Mouse (Mus musculus) embryonic fibroblast, embryonic 13.5 days (primary cell): ENCODE measurements at regions not wholly inside any gene's neighbourhood (a gene's known extent, or its start where the extent isn't known, plus 50 kb on each side); places are given as distances from the start of the nearest gene placed in this dataset.
"Not testable (repeated sequence)": the region's sequence is repeated elsewhere in the genome, so short reads cannot be mapped to it uniquely, and the experiment has no call there.

Experiments used
- H3K27ac ChIP-seq: 2 replicates; pipeline ENCODE4 v1.5.1; 2012; ENCODE audit warnings: low read length, control low read depth, inconsistent platforms; ENCODE audit not compliant: insufficient read depth
- H3K4me1 ChIP-seq: 2 replicates; pipeline ENCODE4 v1.6.1; 2011; ENCODE audit warnings: low read length; ENCODE audit not compliant: control insufficient read depth, insufficient read depth
- H3K4me3 ChIP-seq: 2 replicates; pipeline ENCODE4 v1.5.1; 2011; ENCODE audit warnings: mild to moderate bottlenecking, control low read depth, low read length; ENCODE audit not compliant: insufficient read depth
- CTCF ChIP-seq: IDR thresholded peaks from 2 replicates; pipeline ENCODE4 v1.5.1; 2011; ENCODE audit warnings: mild to moderate bottlenecking, control low read depth, low read length, moderate library complexity, borderline replicate concordance; ENCODE audit not compliant: insufficient read depth
- POLR2A ChIP-seq: IDR thresholded peaks from 2 replicates; pipeline ENCODE4 v1.6.1; 2011; ENCODE audit warnings: low read depth, mild to moderate bottlenecking, control low read depth, low read length, moderate library complexity

DNA sequence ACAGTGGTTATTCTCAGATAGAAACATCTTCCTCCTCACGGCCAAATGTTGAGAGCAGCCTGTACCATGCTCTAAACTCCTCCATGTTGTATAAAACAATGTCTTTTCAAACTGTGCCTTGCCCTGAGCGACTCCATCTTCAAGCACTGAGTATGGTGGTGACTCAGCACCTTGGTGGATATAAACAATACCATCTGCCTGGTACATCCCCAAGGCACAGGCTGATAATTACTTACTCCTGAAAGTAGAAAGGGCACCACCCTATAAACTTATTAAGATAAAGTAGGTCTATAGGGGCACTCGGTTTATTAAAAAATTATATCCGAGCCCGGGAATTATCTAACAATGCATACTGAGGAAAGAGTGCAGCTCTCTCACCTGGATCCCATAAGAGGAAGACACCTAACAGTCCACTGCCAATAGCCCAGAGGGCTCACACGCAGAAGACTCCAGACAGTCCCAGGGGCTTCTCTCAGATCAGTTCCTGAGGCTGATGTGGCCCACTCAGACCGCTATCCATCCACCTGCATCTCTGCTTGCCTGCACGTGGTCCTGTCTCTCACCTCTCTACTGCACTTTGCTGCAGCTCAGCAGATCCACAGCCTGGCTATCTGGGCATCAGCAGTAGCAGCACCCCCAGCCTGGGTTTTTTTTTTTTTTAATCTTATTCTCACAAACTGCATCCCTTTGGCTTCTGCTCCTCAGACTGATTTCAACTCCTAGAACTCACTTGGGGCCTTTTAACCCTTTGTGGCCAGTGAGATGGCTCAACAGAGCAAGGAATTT lies 109.7 kb upstream of the Dlg1 start:
- peaks cover 7% of the 10 kb centered on the region; the same call in 1 of the 2 replicates for H3K4me1 ChIP-seq
- no peak overlapping the region for H3K27ac ChIP-seq
- no peak overlapping the region for H3K4me3 ChIP-seq
- no peak for TF ChIP-seq POLR2A
- TF ChIP-seq CTCF = no peak

DNA sequence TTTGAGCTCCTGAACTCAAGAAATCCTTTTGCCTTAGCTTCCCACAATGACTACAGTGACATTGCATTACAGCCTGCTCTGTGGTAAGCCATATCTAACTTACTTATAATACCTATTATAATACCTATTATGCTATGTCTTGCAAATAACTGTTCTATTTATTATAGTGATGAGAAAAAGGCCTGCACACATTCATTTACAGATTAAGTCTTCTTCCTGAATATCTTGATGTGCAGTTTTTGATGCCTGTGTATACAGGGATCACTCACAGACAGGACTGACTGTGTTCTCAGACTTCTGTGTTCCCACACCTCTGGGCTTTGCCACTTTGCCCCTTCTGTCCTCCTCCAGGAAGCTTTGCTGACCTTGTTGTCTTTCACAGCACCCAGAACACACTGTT lies 102.8 kb upstream of the Dlg1 start:
- Histone ChIP-seq H3K4me1 (no peaks in the 10 kb centered on the region), H3K27ac (no peak overlapping the region), H3K4me3 (no peak overlapping the region)
- TF ChIP-seq POLR2A = no peak
- no peak for TF ChIP-seq CTCF

DNA sequence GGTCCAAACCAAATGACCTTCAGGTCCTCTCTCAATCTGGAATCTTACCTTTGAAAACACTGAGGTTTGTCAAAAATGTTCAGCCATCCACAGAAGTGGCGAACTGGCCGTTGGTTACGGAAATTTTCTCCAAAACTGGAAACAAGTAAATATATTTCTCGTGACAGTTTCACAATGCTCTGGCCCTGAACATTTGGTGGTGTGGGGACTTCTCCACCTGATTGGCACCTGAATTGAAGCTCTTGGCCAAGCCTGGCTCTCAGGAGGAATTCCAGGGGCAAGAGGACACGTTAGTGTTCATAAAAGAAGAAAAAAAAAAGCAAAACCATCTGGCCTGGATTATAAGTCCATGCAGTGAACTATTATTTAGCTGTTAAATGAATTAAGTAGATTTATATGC lies 98.3 kb upstream of the Dlg1 start:
- no peak overlapping the region for H3K27ac ChIP-seq
- TF ChIP-seq CTCF (no peak), POLR2A (no peak)
- no peaks in the 10 kb centered on the region for H3K4me1 ChIP-seq
- no peak overlapping the region for H3K4me3 ChIP-seq

DNA sequence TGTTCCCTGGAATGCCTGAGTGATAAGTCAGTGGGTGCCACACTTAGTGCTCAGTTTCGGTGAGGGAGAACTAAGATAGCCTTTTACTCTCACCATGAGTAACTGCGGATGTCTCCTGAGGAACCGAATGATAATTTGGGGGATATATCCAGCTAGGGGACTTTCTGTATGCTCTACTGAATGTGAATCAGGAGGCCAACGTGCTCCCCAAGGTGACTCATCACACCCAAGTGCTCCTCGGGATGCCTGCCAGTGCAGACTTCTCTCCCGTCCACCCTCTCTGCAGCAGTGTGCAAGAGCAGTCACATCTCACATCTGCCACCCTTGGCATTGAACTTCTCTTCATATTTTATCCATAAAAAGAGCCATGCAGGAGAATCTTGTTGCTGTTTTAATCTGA lies 94.9 kb upstream of the Dlg1 start:
- no peak overlapping the region for H3K4me3 ChIP-seq
- TF ChIP-seq CTCF (no peak), POLR2A (no peak)
- H3K27ac ChIP-seq = no peak overlapping the region
- no peaks in the 10 kb centered on the region for H3K4me1 ChIP-seq

DNA sequence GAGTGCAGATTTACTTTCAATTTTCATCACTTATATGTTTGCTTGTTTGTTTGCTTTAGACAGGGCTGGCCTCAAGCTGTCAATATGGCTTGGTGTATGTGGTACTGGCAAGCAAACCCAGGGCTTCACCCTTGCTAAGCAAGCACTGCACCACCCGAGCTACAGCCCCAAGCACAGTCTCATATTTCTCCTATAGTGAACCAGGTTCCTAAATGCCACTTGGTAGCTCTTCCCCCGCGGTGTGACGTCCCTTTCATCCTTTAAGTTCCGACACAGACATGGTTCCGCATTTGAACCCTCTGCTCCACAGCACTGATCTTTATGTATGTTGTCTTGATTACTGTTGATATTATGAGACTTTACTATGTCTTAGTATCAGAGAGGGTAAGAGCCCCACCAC lies 93.4 kb upstream of the Dlg1 start:
- Histone ChIP-seq H3K4me3 (no peak overlapping the region), H3K4me1 (no peaks in the 10 kb centered on the region), H3K27ac (no peak overlapping the region)
- TF ChIP-seq CTCF = no peak
- no peak for TF ChIP-seq POLR2A

- no peak for TF ChIP-seq POLR2A
- H3K27ac ChIP-seq = no peak overlapping the region
- no peak overlapping the region for H3K4me3 ChIP-seq
- H3K4me1 ChIP-seq = no peaks in the 10 kb centered on the region
These were observed 92.7 kb upstream of the Dlg1 start for GRCm38 (mm10) chr16:31570311-31571139.

DNA sequence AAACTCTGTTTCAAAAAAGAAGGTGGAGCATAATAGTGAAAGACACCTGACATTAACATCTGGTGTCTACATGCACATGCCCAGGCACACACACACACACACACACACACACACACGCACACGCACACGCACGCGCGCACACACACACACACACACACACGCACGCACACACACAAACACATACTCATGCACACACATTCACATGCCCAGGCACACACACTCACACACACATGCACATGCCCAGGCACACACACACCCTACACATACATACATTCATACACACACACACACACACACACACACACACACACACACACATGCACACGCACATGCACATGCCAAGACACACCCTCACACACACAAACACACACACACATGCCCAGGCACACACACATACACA lies 89.4 kb upstream of the Dlg1 start:
- not testable (repeated sequence) for H3K4me1 ChIP-seq, H3K4me3 ChIP-seq, H3K27ac ChIP-seq

GRCm38 (mm10) chr16:31575646-31576045 lies 87.6 kb upstream of the Dlg1 start:
- H3K4me3 ChIP-seq, H3K27ac ChIP-seq, H3K4me1 ChIP-seq: not testable (repeated sequence)

DNA sequence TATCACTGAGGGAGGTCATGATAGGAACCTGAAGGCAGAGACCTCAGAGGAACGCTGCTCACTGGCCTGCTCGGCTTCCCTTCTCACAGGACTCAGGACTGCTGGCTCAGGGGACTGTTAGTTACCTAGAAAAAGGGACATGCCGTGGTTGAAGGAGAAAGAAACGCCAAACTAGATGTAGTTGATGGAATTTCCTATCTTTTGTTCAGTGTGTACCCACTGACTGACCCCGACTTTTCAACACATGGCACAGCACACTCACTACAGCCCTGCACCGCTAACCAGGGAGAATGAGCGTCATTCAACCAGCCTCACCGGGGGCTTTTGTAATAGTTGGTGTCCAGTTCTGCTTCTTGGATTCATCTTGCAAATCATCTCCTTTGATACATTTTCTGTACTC lies 86.8 kb upstream of the Dlg1 start:
- TF ChIP-seq POLR2A = no peak
- TF ChIP-seq CTCF = no peak
- H3K4me3 ChIP-seq = no peak overlapping the region
- H3K27ac ChIP-seq = no peak overlapping the region
- no peaks in the 10 kb centered on the region for H3K4me1 ChIP-seq

GRCm38 (mm10) chr16:31577347-31577746 lies 85.9 kb upstream of the Dlg1 start:
- TF ChIP-seq CTCF (no peak), POLR2A (no peak)
- H3K4me1 ChIP-seq = no peaks in the 10 kb centered on the region
- no peak overlapping the region for H3K4me3 ChIP-seq
- H3K27ac ChIP-seq = no peak overlapping the region

DNA sequence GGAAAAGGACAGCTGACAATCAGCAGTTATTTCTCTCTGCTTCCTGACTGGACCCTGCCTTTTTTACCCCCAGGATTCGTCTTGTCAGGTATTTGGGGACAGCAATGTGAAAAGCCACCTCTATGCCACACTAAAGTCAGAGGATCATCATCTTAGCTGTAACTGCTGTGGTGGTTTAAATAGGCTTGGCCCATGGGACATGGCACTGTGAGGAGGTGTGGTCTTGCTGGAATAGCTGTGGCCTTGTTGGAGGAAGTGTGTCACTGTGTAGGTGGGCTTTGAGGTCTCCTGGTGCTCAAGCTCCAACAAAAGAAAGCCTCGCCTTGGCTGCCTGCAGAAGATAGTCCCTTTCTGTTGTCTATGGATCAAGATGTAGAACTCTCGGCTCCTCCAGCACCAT lies 83.9 kb upstream of the Dlg1 start:
- TF ChIP-seq CTCF = no peak
- TF ChIP-seq POLR2A = no peak
- Histone ChIP-seq H3K4me1 (0 out of 2 replicates have a peak, but pooled peaks cover 4% of the 10 kb centered on the region), H3K4me3 (no peak overlapping the region), H3K27ac (no peak overlapping the region)
